Mouse (Mus musculus) thymus, adult 2 months (tissue): ENCODE data around the gene Gm5431.

ENCODE experiments used
- CTCF ChIP-seq: fragments of 200-500 bp; IDR thresholded peaks from 2 replicates; pipeline ENCODE4 v1.5.1; 2012; ENCODE audit warnings: mild to moderate bottlenecking, control low read depth, low read length, moderate library complexity, borderline replicate concordance; ENCODE audit not compliant: control insufficient read depth, poor library complexity, insufficient read depth; ENCODE audit errors: extremely low read depth
- POLR2A ChIP-seq: fragments of 200-500 bp; IDR thresholded peaks from 2 replicates; pipeline ENCODE4 v1.6.1; 2012; ENCODE audit warnings: mild to moderate bottlenecking, low read length, control low read depth, moderate library complexity; ENCODE audit not compliant: control insufficient read depth, poor library complexity, insufficient read depth; ENCODE audit errors: extremely low read depth

- TF ChIP-seq POLR2A (no peak), CTCF (no peak)
These were observed 55.1 kb downstream of the Gm5431 start for GRCm38 (mm10) chr11:48846881-48847280.
